ENCODE assay signal across 10 mouse cellular contexts in the genomic region with DNA sequence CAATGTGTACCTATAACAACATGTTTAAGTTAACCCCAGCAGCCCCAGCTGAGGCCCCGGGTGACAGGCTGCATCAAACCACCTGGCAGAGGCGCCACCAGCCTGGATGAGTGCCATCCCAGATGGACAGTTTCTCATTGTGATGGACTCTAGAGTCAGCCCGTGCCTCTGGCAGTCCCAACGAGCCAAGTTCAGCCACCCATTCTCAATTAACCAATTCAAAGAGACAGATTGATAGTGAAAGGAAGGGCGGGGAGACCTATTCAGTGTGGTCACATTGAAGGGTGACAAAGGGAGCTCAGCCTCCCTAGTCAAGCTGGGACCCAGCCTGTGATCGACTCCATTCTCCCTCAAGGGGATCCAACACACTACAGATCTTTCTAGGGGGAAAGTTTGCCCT.
A peak's percentile ranks its signal among the peaks of the same experiment; 100 is the strongest.
DNase-seq lines count a peak whose midpoint lies in the region; ATAC-seq and TF ChIP-seq lines count a peak whose summit lies in the region.
"Had no signal": no experiment of that assay in that cellular context is flagged by ENCODE, and none has a peak within 500 bp of the region (broad histone marks: within the 10 kb centered on the region; RNA-seq: fewer than 3 reads in every experiment).

No protein-coding gene starts in this region.

- 71% methylated on average over 6 of the region's 6 CpGs for WGBS in liver, embryonic 11.5 days
- WGBS in liver, postnatal 0 days (ENCODE audit: insufficient replicate concordance) = 73% methylated on average over 6 of the region's 6 CpGs
- WGBS in hindbrain, embryonic 14.5 days = 24% methylated on average over 6 of the region's 6 CpGs
- 58% methylated on average over 6 of the region's 6 CpGs for WGBS in kidney, embryonic 14.5 days

- no peak overlapping the region for H3K4me2 ChIP-seq in liver, embryonic 11.5 days
- H3K4me2 ChIP-seq in liver, postnatal 0 days (ENCODE audit: low read depth, low read length) = no peak overlapping the region
- H3K4me2 ChIP-seq in hindbrain, embryonic 14.5 days (replicated peaks) = no peak overlapping the region
- H3K4me2 ChIP-seq in kidney, embryonic 14.5 days (replicated peaks; ENCODE audit: low read depth, low read length) = no peak overlapping the region

- ATAC-seq in liver, embryonic 11.5 days (replicated peaks; ENCODE audit: low FRiP score) = no peak
- no peak for ATAC-seq in liver, postnatal 0 days
- peak; percentile 73 for ATAC-seq in hindbrain, embryonic 14.5 days (ENCODE audit: low FRiP score)
- no peak for ATAC-seq in kidney, embryonic 14.5 days (ENCODE audit: low FRiP score, low TSS enrichment)

- no peaks in the 10 kb centered on the region for H3K4me1 ChIP-seq in liver, embryonic 11.5 days (replicated peaks; ENCODE audit: control insufficient read depth, insufficient read depth, low read length)
- H3K4me1 ChIP-seq in liver, postnatal 0 days (ENCODE audit: insufficient read depth) = peaks cover 9% of the 10 kb centered on the region
- no peaks in the 10 kb centered on the region for H3K4me1 ChIP-seq in hindbrain, embryonic 14.5 days (replicated peaks; ENCODE audit: control insufficient read depth, insufficient read depth, low read length)
- H3K4me1 ChIP-seq in kidney, embryonic 14.5 days (ENCODE audit: control insufficient read depth, insufficient read depth, low read length) = no peaks in the 10 kb centered on the region

- H3K4me3 ChIP-seq in liver, embryonic 11.5 days (ENCODE audit: low read depth, low read length) = no peak overlapping the region
- H3K4me3 ChIP-seq in liver, postnatal 0 days (ENCODE audit: low read depth, low read length) = no peak overlapping the region
- H3K4me3 ChIP-seq in hindbrain, embryonic 14.5 days (replicated peaks; ENCODE audit: low read length) = no peak overlapping the region
- no peak overlapping the region for H3K4me3 ChIP-seq in kidney, embryonic 14.5 days (ENCODE audit: low read length)

- H3K27me3 ChIP-seq in liver, embryonic 11.5 days (replicated peaks; ENCODE audit: control insufficient read depth, insufficient read depth, low read length) = no peaks in the 10 kb centered on the region
- H3K27me3 ChIP-seq in liver, postnatal 0 days (ENCODE audit: insufficient read depth, low read length) = no peaks in the 10 kb centered on the region
- H3K27me3 ChIP-seq in hindbrain, embryonic 14.5 days (ENCODE audit: control insufficient read depth, insufficient read depth, low read length) = no peaks in the 10 kb centered on the region
- no peaks in the 10 kb centered on the region for H3K27me3 ChIP-seq in kidney, embryonic 14.5 days (ENCODE audit: control insufficient read depth, insufficient read depth, low read length)
- H3K27me3 ChIP-seq: CH12.LX had no signal

- peak; percentile 20 for DNase-seq in liver, embryonic 11.5 days (ENCODE audit: low spot score)
- no peak for DNase-seq in liver, postnatal 0 days
- DNase-seq in cerebellum, adult 9-10 months = peak; percentile 39
- DNase-seq in hindbrain, embryonic 14.5 days (ENCODE audit: low spot score) = peak; percentile 54
- DNase-seq in retina, embryonic 14.5 days (ENCODE audit: low spot score) = peak; percentile 29
- no peak for DNase-seq in testis, postnatal 10 days (ENCODE audit: low spot score)
- DNase-seq: heart, postnatal 4 days; lung, adult 18-20 months had no signal

- H3K36me3 ChIP-seq in liver, embryonic 11.5 days (ENCODE audit: control insufficient read depth, insufficient read depth, low read length) = no peaks in the 10 kb centered on the region
- H3K36me3 ChIP-seq in liver, postnatal 0 days (replicated peaks; ENCODE audit: insufficient read depth, low read length) = no peaks in the 10 kb centered on the region
- no peaks in the 10 kb centered on the region for H3K36me3 ChIP-seq in hindbrain, embryonic 14.5 days (replicated peaks; ENCODE audit: control insufficient read depth, insufficient read depth)
- no peaks in the 10 kb centered on the region for H3K36me3 ChIP-seq in kidney, embryonic 14.5 days (ENCODE audit: control insufficient read depth, insufficient read depth, low read length)

- no peak overlapping the region for H3K27ac ChIP-seq in liver, embryonic 11.5 days (ENCODE audit: low read depth, low read length)
- no peak overlapping the region for H3K27ac ChIP-seq in liver, postnatal 0 days (ENCODE audit: low read depth)
- no peak overlapping the region for H3K27ac ChIP-seq in hindbrain, embryonic 14.5 days
- no peak overlapping the region for H3K27ac ChIP-seq in kidney, embryonic 14.5 days (ENCODE audit: low read depth, low read length)

- H3K9ac ChIP-seq in liver, embryonic 11.5 days (ENCODE audit: low read depth, low read length) = no peak overlapping the region
- no peak overlapping the region for H3K9ac ChIP-seq in liver, postnatal 0 days (replicated peaks)
- H3K9ac ChIP-seq in hindbrain, embryonic 14.5 days = no peak overlapping the region
- H3K9ac ChIP-seq in kidney, embryonic 14.5 days (ENCODE audit: low read depth, low read length) = no peak overlapping the region

- TF ChIP-seq EP300 in liver, postnatal 0 days (IDR thresholded peaks at IDR 0.05; ENCODE audit: low read depth) = no peak

- no peak for TF ChIP-seq CTCF in liver, postnatal 0 days (IDR thresholded peaks at IDR 0.05; ENCODE audit: low read depth)

- no peaks in the 10 kb centered on the region for H3K9me3 ChIP-seq in liver, embryonic 11.5 days (ENCODE audit: control insufficient read depth, low read length)
- H3K9me3 ChIP-seq in liver, postnatal 0 days (ENCODE audit: low read length) = no peaks in the 10 kb centered on the region
- no peaks in the 10 kb centered on the region for H3K9me3 ChIP-seq in hindbrain, embryonic 14.5 days (ENCODE audit: control insufficient read depth, low read length)
- H3K9me3 ChIP-seq in kidney, embryonic 14.5 days (ENCODE audit: control insufficient read depth, low read length) = no peaks in the 10 kb centered on the region

Comparison
In these comparisons a context has a peak if more than half of its experiments do, and no peak if none do; other contexts are left out.
1. DNase-seq: peak in liver, embryonic 11.5 days (single experiment), cerebellum, adult 9-10 months (single experiment), hindbrain, embryonic 14.5 days (single experiment) and retina, embryonic 14.5 days (single experiment); none in liver, postnatal 0 days (single experiment) and testis, postnatal 10 days (single experiment).